Mouse (Mus musculus): ENCODE data around the gene Znrf1.
A peak's percentile ranks its signal among the peaks of the same experiment; 100 is the strongest.

Znrf1 gene

DNA sequence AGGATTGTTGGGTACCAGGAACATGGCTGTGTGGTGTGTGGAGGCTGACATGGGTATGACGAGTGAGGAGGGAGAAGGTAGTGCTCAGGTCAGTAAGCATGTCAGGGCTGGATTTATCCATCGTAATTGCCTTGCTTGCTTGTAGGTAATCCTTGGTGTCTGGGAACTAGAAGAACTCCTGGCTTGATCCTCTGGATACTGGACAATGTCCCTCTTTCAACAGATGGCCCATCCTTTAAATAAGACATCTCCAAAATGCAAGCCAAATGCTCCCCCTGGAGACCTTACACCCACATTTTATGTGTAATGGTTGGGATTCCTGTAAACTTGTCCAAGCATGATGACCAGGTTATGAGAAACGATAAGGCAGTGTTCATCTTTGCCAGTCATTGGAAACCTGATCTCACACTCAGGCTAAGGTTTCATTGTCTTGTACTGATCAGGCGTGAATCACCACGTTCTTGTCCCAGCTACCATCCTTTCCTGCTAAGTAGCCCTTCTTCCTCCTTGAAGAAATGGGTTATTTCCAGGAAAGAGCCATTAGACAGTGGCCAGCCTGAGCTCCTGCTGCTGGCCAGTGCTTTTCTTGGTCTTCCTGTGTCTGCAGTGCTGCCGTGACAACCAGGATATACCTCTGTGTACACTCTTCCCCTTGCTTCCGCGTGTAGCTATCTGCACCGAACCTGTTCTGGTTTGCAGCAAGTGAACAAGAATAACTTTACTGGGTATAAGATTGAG lies 64.0 kb downstream of the Znrf1 start:
- DNase-seq (ENCODE audit: low spot score) = no peak

DNA sequence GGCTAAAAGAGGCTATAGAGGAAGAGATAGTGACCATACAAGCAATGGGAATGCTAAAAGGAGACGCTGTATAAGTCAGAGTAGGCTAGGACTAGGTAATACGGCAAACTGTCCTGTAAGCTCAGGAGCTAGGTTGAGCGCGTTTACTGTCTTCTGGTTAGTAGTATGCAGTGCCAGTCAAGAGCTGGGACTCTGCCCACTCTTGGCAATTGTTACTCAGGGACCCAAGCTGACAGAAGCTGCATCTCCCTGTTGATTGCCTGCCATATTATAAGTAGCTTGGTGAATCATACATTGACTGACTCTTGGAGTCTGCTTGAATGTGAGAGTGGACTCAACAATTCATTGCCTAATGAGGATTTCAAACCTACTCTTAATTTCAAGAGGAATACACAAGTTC lies 66.2 kb downstream of the Znrf1 start:
- no peak for DNase-seq (ENCODE audit: low spot score)

DNA sequence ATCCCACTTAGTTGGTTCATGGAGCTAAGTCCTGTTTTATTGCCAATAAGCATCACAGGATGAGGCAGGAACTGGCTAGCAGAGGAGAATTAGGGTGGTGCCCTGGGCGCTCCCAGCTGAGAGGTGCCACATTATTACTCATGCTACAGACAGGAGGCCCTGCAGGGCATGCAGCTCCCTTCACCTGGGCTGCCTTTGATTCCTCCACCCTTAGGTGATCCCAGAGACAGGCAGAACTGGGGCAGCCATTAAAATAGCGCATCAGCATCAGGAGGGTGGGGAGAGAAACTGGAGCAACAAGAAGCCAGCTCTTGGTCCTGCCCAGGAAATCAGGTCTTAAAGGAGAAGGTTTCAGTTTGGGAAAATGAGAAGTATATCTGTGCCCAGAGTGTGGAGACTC lies 69.1 kb downstream of the Znrf1 start:
- no peak for DNase-seq (ENCODE audit: low spot score)

DNA sequence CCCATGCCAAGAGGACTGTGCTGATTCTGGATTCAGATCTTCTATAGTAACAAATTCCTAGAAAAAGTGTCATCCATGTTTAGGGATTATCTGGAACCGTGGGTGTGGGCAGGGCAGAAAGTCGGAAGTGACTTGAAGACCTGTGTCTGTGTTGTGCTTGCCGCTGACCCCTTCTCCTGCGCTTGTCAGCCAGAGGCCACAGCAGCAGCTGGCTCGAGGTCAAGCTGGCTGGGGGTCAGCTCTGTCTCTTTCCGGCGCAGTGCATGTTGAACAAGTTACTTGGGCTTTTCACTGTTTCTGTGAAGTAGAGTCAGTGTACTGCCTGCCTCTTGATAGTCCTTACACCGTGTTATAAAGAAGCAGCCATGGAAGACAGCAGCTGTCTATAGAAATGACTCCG lies 71.1 kb downstream of the Znrf1 start:
- DNase-seq (ENCODE audit: low spot score) = no peak

DNA sequence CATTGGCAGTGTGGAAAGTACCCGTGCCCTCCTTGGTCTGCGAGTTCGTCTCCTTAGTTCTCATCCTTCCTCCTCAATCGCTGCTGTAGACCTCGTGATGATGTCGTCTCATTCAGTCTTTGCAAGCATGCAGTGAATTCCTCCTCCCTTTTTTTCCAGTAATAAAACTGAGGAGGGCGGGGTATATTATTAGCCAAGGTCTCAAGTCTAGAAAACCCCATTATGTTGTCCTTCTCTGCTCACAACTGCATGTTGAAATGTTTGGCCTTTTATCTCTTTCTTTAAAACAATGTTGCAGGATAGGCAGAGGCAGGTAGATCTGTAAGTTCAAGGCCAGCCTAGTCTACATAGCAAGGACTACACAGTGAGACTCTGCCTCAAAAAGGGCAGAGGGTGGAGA lies 71.5 kb downstream of the Znrf1 start:
- DNase-seq (ENCODE audit: low spot score) = no peak

DNA sequence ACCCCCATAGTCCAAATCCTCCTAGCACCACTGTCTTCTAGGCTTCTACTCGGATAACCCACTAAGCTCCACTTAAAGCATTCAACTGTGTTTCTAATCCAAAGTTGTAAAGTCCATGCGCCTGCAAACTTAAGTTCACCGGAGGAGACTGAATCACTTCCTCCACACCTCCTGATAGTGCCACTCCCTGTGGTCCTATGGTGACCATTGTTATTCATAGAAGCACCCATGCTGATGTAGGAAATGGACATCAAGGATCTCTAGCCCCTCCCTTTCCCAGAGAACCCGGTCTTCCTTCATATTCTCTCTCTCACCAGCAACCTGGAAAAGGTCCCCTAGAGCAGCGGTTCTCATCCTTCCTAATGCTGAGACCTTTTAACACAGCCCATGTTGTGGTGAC lies 77.3 kb downstream of the Znrf1 start:
- DNase-seq (ENCODE audit: low spot score) = no peak

DNA sequence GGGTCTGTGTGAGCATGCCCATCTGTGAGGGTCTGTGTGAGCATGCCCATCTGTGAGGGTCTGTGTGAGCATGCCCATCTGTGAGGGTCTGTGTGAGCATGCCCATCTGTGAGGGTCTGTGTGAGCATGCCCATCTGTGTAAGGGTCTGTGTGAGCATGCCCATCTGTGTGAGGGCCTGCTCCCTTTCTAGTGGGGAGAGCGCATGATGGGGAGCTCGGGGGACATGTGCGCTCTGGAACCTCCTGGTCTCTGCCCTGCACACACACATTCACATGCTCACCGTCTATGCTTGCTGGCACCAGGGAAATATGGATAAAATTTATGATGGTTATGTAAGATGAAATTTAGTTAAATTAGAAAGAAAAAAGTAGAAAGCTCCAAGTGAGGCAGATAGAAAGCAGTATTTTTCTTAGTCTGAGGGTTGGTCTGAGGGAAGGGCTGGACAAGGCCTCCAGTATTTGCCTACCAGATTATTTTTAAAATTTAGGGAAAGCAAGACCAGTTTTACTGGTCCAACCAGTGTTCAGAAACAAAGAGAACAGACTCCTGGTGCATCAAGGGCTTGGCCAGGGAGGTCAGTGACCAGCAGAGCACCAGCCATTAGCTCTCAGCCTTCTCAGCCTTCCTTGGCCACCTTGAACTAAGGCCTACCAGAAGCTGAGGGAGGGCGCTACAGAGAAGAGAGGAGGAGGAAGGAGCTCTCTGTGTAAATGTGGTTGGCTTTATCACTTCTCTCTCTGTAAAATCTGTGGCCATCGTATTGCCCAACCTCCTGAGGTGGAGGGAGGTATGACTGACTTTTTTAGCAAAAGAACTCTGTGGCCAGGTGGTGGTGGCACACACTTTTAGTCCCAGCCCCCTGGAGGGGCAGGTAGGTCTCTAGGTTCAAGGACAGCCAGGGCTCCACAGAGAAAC lies 79.1 kb downstream of the Znrf1 start:
- no peak for DNase-seq (ENCODE audit: low spot score)

DNA sequence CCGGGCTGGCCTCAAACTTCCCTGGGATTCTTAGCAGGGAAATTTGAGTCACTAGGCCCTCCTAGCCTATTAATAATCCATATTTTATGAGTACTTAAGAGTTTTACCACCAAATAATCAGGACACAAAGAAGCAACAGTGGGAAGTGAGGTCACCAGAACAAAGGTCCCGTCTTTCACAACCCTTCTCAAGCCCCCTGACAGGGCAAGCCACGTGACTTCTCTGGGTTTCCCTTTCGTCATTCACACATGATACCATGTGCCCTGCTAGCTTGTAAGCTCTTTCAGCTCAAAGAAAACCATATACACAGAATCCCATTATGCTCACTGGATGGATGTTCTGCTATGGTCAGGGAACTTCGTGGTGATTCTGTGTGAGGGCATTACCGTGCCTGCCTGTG lies 81.9 kb downstream of the Znrf1 start:
- no peak for DNase-seq (ENCODE audit: low spot score)

DNA sequence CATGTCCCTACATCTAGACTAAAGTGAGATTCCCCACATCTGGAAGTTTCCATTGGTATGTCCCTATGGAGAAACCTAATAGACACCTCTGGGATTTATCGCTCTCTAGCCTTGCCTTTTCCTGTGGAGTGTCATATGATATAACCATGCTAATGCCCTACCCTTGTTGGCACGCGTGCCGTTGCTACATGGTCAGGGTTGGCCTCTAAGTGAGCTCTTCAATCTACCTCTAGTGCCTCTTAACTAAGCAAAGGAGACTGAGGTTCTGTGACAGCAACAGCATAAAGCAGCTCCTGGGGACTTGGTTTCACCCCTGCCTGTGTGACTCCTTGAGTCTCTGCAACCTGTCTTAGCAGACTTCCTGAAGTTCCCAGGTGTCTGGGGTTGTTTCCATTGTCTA lies 82.4 kb downstream of the Znrf1 start:
- DNase-seq (ENCODE audit: low spot score) = no peak

DNA sequence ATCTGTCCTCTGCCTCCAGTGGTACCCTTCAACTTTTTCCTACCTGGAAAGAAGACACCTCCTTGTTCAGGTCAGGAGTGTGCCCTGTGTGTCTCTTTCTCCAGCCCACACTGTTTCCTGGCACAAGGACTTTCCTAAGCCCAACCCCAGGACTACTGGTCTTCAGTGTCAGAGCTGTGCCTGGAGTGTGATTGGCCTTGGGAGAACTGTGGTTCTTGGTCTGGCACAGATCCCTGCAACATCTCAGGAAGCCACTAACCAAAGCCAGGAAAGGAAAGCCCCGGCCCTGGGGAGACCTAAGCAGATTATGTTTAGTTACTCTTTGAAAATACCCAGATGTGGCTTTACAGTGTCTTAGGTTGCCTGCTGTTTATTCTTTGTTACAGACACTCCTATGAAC lies 84.0 kb downstream of the Znrf1 start:
- no peak for DNase-seq (ENCODE audit: low spot score)

DNA sequence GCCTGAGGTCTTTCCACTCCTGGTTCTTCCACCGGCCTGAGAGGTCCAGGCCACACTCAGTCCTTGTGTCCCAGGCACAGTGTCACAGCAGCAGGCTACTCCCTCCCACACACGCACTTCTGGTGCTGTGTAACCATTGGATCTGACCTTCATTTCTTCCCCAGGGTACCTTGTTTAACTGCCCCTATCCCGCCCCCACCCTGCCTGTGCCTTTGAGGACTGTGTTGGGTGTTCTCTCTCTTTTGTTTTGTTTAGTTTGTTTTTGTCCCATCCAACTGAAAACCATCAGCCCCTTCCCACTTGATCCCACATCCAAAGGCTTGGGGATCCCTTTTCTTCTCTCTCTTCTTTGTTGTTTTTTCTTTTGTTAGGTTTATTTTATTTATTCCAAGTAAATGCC lies 86.2 kb downstream of the Znrf1 start:
- DNase-seq (ENCODE audit: low spot score) = no peak

DNA sequence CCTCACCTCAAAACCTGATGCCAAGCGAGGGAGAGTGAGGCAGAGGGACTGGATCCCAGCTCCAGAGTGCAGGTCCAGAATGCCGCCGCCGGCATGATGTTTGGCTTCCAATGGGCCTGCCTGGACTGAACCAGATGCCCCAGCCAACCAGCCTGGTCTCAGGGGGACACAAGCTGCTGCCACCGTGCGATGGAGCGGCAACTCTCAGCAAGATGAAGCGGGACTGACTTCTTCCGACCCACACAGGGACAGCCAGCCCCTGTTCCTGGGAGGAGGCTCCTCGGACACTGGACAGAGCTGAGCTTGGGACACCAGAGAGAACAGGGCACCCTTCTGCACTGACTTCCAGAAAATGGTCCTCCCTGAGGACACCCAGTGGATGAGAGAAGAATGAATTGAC lies 86.7 kb downstream of the Znrf1 start:
- DNase-seq (ENCODE audit: low spot score) = no peak

DNA sequence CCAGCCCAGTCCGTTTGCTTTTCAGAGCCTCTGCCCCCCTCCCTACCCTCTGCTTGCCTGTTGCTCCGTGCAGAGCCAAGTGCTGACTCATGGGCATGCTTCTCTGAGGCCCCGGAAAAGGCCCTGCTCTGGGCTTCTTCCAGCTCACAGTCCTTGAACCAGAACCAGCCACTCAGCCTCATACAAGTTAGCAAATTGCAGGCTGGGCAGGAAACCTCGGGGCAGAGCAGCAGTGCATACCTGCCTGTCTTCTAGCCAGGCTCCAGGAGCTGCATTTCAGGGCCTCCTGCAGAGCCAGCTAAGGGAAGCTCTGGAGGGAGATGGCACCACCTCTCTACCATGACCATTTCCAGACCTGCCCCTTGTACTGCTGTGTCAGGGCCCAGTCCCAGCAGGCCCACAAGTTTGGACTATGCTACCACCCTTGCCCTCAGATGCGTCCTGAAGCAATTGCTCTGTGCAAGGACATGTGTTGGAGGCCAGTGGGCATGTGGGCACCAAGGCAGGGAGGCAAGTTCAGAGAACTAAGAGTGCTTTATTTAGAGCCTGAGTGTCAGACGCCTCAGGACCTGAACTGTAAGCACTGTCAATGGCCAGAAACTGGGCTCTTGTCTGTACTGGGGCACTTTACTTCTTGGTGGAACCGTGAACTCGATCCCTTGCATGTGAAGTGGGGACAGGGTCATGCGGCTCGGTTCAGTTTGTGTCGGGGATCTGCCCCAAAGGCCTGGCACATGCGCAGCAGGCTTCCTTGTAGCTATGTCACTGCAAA lies 88.4 kb downstream of the Znrf1 start:
- peak; percentile 58 for DNase-seq (ENCODE audit: low spot score)

DNA sequence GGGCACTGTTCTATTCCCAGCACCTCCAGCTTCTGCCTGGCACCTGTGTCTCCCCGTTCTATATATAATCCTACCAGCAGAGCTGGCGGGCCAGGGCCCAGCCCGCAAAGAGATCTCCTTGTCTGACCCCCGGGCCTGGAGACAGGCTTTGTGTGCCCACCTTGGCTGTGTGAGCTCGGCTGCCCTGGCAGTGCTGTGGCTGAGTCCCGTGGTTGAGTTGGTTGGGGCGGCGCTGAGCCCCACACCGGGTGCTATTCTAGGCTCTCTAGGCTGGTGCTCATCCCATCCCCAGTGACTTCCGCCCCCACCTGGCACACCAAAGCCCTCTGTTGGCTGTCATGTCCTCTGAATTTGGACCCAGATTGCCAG lies 88.9 kb downstream of the Znrf1 start:
- DNase-seq (ENCODE audit: low spot score) = no peak

DNA sequence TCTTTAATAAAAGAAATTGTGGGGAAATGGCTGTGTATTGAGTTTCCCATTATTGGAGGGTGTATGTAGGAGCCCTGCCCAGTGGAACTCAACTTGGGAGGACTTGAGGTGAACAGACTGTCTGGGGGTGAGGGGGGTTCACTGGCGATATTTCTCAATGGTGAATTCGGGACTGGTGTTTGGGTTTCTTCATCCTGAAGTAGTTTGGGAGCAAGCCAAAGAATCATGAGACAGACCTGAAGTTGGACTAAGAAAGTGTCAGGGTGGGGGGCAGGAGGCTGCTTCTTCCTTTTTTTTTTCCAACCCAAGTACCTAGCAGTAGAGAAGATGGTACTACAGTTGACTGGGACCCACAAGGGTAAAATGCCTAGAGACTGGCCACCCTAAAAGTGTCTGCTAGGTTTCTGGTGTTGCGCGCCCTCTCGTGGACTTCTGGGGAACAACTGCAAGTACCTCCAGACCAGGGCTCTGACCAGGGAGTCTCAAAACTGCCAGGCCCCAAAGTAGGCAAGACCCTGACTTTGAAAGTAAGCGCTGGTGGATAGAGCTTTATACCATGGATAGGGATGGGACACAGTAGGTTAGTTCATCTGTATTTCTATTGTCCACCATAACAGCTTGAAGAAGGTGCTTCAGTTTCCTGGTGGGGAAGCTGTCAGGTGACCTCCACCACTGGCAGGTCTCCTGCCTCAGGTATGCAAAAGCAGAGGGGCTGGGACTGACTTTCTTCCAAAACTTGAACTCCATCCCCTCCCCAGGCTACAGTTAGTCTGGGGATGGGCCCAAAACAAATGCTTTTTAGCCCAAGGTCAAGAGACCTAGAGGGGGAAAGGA lies 90.0 kb downstream of the Znrf1 start:
- peak; percentile 57 for DNase-seq (ENCODE audit: low spot score)

DNA sequence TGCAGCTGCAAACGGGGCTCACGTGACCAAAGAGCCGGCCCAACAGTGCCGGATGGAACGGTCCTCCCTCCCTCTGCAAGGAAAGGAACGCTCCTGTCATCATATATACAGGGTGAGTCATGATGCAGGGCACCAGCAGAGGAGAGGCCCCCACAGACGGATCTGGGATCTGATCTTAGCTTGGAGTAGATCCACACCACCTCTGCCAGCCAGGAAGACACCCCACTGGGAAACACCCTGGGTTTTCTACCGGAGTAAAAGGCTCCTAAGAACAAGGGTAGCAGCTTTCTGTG lies 90.6 kb downstream of the Znrf1 start:
- DNase-seq (ENCODE audit: low spot score) = no peak

DNA sequence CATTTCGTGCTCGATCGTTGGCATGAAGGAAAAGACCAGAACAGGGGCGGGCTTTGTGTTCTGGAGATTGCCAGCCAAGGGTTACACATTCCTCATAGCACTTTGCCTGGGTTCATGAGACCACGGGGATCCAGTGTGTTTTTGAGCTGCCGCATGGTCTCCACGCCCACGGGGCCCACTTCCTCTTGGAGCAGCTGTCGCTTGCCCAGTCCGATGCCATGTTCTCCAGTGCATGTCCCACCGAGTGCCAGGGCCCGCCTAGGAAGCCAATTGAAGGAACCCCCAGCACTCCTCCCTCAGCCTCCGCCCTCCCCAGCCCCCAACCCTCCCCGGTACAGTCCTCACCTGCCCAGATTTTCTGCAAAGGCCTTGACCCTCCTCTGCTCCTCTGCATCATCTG lies 91.0 kb downstream of the Znrf1 start:
- DNase-seq (ENCODE audit: low spot score) = no peak

DNA sequence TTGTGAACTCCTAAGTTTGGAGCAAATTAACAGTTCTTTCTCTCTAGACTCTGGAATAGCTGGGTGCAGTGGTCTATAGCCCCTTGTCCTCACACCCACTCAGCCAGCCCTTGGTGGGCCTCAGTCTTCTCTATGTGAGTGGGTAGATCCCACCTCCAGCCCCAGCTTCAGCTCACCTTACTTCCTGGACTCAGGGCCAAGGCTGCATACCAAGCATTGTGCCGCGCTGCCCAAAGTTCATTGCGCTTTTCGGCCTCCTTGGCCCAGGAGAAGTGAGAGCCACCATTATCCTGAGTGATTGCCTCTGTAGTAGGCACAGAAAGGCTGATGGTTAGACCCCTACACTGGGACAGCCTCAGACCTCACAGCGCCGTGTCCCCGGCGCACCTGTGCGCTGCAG lies 92.0 kb downstream of the Znrf1 start:
- DNase-seq (ENCODE audit: low spot score) = no peak

DNA sequence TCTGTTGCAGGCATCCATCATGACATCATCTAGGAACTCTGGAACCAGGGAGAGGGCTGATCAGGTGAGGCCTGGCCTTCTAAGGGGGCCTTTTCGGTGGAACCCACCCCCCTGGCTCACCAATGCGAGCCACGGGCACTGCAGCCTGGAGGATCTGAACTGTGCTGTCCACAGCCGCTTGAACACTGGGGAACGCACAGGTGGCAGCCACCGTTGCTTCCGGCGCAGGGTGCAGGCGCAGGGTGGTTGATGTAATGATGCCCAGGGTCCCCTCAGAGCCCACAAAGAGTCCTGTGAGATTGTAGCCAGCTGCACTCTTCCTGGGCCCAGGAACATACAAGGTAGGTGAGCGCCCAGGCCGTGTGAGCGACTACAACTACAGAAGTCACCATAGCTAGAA lies 92.5 kb downstream of the Znrf1 start:
- no peak for DNase-seq (ENCODE audit: low spot score)

DNA sequence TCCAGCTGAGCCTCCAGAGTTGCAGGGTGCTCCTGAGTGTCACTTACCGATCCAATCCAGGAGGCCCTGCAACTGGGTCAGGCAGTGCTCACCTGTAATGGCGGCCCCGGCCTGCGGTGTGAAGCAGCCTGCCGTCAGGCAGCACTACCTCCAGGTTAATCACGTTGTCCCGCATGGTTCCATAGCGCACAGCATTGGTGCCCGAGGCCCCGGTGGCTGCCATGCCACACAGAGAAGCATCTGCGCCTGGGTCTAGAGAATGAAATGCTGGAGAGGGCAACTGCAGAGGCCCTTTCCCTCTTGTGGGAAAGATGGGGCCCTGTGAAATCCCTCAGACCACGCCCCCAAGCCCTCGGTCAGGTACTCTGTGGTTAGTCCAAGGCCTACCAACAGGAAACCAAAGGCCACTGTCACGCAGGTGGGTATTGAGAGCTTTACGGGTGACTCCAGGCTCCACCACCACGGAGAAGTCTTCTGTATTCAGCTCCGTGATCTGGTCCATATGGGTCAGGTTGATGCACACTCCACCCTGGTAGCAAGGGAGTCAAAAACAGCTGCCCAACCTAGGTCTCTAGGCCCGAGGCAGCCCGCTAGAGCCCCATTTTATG lies 93.1 kb downstream of the Znrf1 start:
- no peak for DNase-seq (ENCODE audit: low spot score)

DNA sequence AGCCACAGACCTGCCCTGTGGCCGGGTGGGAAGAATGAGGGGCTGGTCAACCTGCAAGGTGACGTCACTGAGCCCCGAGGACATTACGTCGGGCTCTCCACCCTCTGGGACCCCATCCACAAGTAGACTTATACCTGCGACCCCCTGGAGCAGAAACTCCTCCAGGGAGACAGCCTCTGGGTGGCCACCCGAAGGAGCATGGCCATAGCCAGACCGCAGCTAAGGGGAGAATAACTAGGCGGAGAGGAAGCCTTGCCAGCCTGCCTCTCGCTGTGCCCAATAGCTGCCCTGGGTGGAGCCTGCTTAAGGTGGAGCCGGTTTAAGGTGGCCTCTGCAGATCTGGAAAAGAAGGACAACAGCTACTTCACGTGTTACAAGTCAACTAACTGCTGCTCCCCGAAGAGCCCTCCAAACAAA lies 94.2 kb downstream of the Znrf1 start, which contains the start of gene Ldhd:
Gene Ldhd, minus strand, starts transcription at position 270 of the 417 bp plus-strand sequence.
- no peak for DNase-seq (ENCODE audit: low spot score)

DNA sequence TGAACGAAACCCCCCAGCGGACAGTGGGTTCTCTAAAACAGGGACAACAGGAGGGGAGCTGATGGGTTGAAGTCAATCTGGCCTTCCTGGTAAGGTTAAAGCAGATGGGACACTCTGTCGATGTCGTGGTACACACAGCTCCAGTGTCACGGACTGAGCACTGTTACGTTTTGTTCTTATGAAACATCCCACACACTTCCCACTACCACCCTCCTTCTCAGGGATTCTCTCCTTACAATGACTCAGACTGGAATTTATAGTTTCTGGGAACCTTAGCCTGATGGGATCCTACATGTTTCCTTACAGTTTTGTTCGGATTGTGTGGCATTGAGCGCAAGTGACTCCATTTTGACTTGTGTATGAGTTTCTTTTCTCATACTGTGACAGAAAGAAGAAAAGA lies 95.7 kb downstream of the Znrf1 start:
- DNase-seq (ENCODE audit: low spot score) = no peak
